In genomic region chr14:31830571-31831369, GRCm38 (mm10) we compare ENCODE assay signal across 7 mouse cellular contexts. TPM values are rescaled to one million over a fixed set of nuclear protein-coding genes. Genes with fewer than 3 reads are reported as not detected.
A peak's percentile ranks its signal among the peaks of the same experiment; 100 is the strongest.
DNase-seq lines count a peak whose midpoint lies in the region; ATAC-seq lines count a peak whose summit lies in the region.

TSS of gene Ankrd28 (minus strand) at chr14:31830651.

- intact Hi-C loops in gastrocnemius, postnatal 36 days (cut with DNase I) = loop anchor here (5.0 kb wide), 1 partner anchor 42 kb away; no protein-coding TSS in a partner anchor
- intact Hi-C loops in left cerebral cortex, postnatal 25 days (cut with DNase I) = loop anchor here (1.0 to 5.0 kb wide), 4 partner anchors 27 to 122 kb away; no protein-coding TSS in a partner anchor

- peak within 1 kb of the TSS; percentile 86 for H3K4me2 ChIP-seq in intestine, embryonic 15.5 days (replicated peaks)

- DNase-seq in adrenal gland, adult 2 months = peak; percentile 98
- peak; percentile 90 for DNase-seq in embryo, embryonic 11.5 days (ENCODE audit: low read depth, low spot score)
- peak; percentile 83 to 92 for DNase-seq in gastrocnemius, postnatal 36 days
- peak; percentile 95 to 96 for DNase-seq in left cerebral cortex, postnatal 25 days (ENCODE audit: low spot score in 2 of 2)
- peak; percentile 92 for DNase-seq in midbrain, embryonic 10.5 days (ENCODE audit: low spot score)
- DNase-seq in right cerebral cortex, postnatal 4 days = peak; percentile 92

- H3K27me3 ChIP-seq in intestine, embryonic 15.5 days (replicated peaks) = no peaks in the 10 kb centered on the region
- no peaks in the 10 kb centered on the region for H3K27me3 ChIP-seq in midbrain, embryonic 10.5 days (ENCODE audit: low read depth, poor library complexity, severe bottlenecking)

- H3K9ac ChIP-seq in intestine, embryonic 15.5 days = peak within 1 kb of the TSS; percentile 70

- H3K27ac ChIP-seq in intestine, embryonic 15.5 days = peak within 1 kb of the TSS; percentile 95
- H3K27ac ChIP-seq in midbrain, embryonic 10.5 days (replicated peaks) = peak within 1 kb of the TSS; percentile 94

- no peaks in the 10 kb centered on the region for H3K36me3 ChIP-seq in intestine, embryonic 15.5 days
- H3K36me3 ChIP-seq in midbrain, embryonic 10.5 days = no peaks in the 10 kb centered on the region

- WGBS in intestine, embryonic 15.5 days = under 1% methylated on average over 73 of the region's 81 CpGs
- WGBS in midbrain, embryonic 10.5 days = under 1% methylated on average over 72 of the region's 81 CpGs

- no peaks in the 10 kb centered on the region for H3K9me3 ChIP-seq in intestine, embryonic 15.5 days
- no peaks in the 10 kb centered on the region for H3K9me3 ChIP-seq in midbrain, embryonic 10.5 days (replicated peaks)

- ATAC-seq in intestine, embryonic 15.5 days = peak; percentile 99

- H3K4me1 ChIP-seq in intestine, embryonic 15.5 days (replicated peaks) = 0 out of 2 replicates have a peak, but pooled peaks cover 3% of the 10 kb centered on the region
- peaks cover 31% of the 10 kb centered on the region for H3K4me1 ChIP-seq in midbrain, embryonic 10.5 days

- peak within 1 kb of the TSS; percentile 89 for H3K4me3 ChIP-seq in intestine, embryonic 15.5 days (replicated peaks)
- H3K4me3 ChIP-seq in midbrain, embryonic 10.5 days = peak within 1 kb of the TSS; percentile 97

RNA-seq across cellular contexts. Expression of gene Ankrd28, which starts in this region (rescaled TPM):
- 10 to 100 TPM; 10.4 to 17.7 TPM for total RNA-seq in adrenal gland, adult 2 months (2021)
- polyA plus RNA-seq in adrenal gland, adult 2 months (2012; rRNA removed) = 1.2 and 3.2 TPM in 2 replicates
- total RNA-seq in gastrocnemius, postnatal 36 days (2021) = 10 to 100 TPM; 36.7 to 49.1 TPM
- polyA plus RNA-seq in intestine, embryonic 15.5 days (2015; fragmentation: Nextera tagmentation; extraction: Ambion mirVana) = 6.7 and 7.4 TPM in 2 replicates
- total RNA-seq in left cerebral cortex, postnatal 25 days (2021) = 10 to 100 TPM; 49.3 to 56.8 TPM
- polyA plus RNA-seq in midbrain, embryonic 10.5 days (2016; fragmentation: Nextera tagmentation; extraction: Ambion mirVana) = 8.1 and 8.4 TPM in 2 replicates

Comparison
In these comparisons a context has a peak if more than half of its experiments do, and no peak if none do; other contexts are left out.
1. Peak in every context shown above with its lines: DNase-seq, ATAC-seq, H3K4me3 ChIP-seq and H3K27ac ChIP-seq.